Mouse (Mus musculus): ENCODE measurements around the gene Prkrip1. TPM values are rescaled to one million over a fixed set of nuclear protein-coding genes. Genes with fewer than 3 reads are reported as not detected.

Prkrip1 gene
- 35.1 and 43.4 TPM in 2 replicates for polyA plus RNA-seq (2015; fragmentation: Nextera tagmentation; extraction: Ambion mirVana)

GRCm38 (mm10) chr5:136198474-136199391, at the start of gene Prkrip1:
Gene Prkrip1 (minus strand): TSS chr5:136198963.
- Histone ChIP-seq H3K4me3 (peak within 1 kb of the TSS; percentile 93), H3K27ac (replicated peaks) (peak within 1 kb of the TSS; percentile 75), H3K4me1 (peaks cover 12% of the 10 kb centered on the region), H3K9ac (peak within 1 kb of the TSS; percentile 94), H3K36me3 (peaks cover 36% of the 10 kb centered on the region), H3K4me2 (peak within 1 kb of the TSS; percentile 95), H3K27me3 (replicated peaks) (no peaks in the 10 kb centered on the region), H3K9me3 (no peaks in the 10 kb centered on the region)
- WGBS, result under 1% methylated on average over 62 of the region's 62 CpGs
- peak; percentile 85 for ATAC-seq (ENCODE audit: extremely low read depth, insufficient number of reproducible peaks, low FRiP score, low TSS enrichment)

DNA sequence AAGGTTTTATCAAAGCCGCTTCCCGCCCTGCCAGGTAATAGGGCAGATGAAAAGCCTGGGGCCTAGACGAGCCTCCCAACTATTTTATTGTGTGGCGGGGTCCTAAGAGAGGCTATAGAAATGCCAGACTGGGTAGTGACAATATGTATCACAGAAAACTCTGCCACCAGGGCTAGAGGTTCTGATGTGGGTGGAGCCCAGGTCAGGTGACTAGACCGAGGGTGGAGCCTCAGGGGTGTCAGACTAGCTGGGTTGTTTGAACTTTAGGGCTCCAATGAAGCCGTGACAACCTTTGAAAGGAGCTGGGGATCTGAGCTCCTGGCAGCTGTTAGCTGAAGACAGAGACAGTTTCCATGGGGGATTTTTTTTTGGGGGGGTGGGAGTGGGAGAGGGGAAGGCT, 49.7 kb upstream of the Prkrip1 start:
- Histone ChIP-seq H3K27me3 (replicated peaks) (peaks cover 11% of the 10 kb centered on the region), H3K9me3 (no peaks in the 10 kb centered on the region), H3K9ac (no peak overlapping the region), H3K36me3 (peaks cover 13% of the 10 kb centered on the region), H3K4me2 (no peak overlapping the region), H3K4me3 (no peak overlapping the region), H3K4me1 (peaks cover 17% of the 10 kb centered on the region), H3K27ac (replicated peaks) (no peak overlapping the region)
- ATAC-seq (ENCODE audit: extremely low read depth, insufficient number of reproducible peaks, low FRiP score, low TSS enrichment), result no peak
- WGBS, result 74% methylated on average over 6 of the region's 6 CpGs

GRCm38 (mm10) chr5:136246452-136246838, 47.7 kb upstream of the Prkrip1 start, which contains the start of gene Sh2b2:
Gene Sh2b2 (minus strand): TSS chr5:136246556.
- peak within 1 kb of the TSS; percentile 79 for H3K4me3 ChIP-seq
- WGBS, result 81% methylated on average over 2 of the region's 2 CpGs
- peaks cover 27% of the 10 kb centered on the region for H3K27me3 ChIP-seq (replicated peaks)
- peak within 1 kb of the TSS; percentile 98 for H3K4me2 ChIP-seq
- peaks cover 13% of the 10 kb centered on the region for H3K36me3 ChIP-seq
- no peak for ATAC-seq (ENCODE audit: extremely low read depth, insufficient number of reproducible peaks, low FRiP score, low TSS enrichment)
- H3K27ac ChIP-seq (replicated peaks), result peak within 1 kb of the TSS; percentile 70; the same call in 1 of the 2 replicates
- H3K9me3 ChIP-seq, result no peaks in the 10 kb centered on the region
- H3K4me1 ChIP-seq, result peaks cover 17% of the 10 kb centered on the region
- peak within 1 kb of the TSS; percentile 86; the same call in 1 of the 2 replicates for H3K9ac ChIP-seq

DNA sequence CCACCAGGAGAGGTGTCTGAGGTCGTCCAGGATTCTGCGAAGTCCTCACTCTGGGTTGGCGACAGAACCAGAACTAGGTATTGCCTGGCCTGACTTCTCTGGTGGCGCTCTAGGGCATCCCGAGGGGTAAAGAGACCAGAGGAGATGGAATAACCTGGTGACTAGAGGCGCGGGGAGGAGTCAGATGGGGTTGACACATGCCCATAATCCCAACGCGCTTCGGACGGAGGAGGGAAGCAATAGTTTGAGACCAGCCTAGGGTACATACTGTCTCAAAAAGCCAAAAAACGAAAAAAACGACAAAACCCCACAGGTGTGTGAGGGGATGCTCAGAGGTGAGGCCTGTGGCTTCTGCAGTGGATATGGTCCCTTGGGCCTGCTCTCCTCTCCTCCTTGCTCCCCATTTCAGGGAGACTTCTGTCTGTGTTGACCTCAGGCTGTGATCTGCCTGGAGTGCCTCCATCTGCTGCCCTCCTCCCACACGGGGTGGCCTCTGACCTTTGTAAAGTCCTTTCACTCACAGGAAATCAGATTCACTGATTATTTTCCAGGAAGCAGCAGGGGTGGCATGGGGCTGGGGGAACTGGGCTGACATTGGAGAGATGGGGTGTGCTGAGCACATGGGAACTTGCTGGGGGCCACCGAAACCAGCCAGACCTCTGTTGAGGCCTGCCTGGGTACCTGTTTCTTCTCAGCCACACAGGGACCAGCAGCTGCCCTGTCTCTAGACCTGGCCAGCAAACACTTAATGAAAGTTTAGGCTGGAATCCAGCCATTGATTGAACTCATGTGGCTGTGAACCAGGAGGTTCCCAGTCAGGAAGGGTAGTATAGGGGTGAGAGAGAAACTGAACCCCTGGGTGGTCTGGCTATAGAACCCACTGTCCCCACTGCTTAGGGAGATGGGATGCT, 47.0 kb upstream of the Prkrip1 start:
- H3K36me3 ChIP-seq, result peaks cover 10% of the 10 kb centered on the region
- H3K9ac ChIP-seq, result peak overlapping the region; percentile 86; the same call in 1 of the 2 replicates
- no peaks in the 10 kb centered on the region for H3K9me3 ChIP-seq
- H3K27me3 ChIP-seq (replicated peaks), result peaks cover 31% of the 10 kb centered on the region
- no peak for ATAC-seq (ENCODE audit: extremely low read depth, insufficient number of reproducible peaks, low FRiP score, low TSS enrichment)
- H3K4me3 ChIP-seq, result peak overlapping the region; percentile 79
- peak overlapping the region; percentile 70; the same call in 1 of the 2 replicates for H3K27ac ChIP-seq (replicated peaks)
- peaks cover 17% of the 10 kb centered on the region for H3K4me1 ChIP-seq
- WGBS, result 17% methylated on average over 15 of the region's 15 CpGs
- H3K4me2 ChIP-seq, result peak overlapping the region; percentile 98

DNA sequence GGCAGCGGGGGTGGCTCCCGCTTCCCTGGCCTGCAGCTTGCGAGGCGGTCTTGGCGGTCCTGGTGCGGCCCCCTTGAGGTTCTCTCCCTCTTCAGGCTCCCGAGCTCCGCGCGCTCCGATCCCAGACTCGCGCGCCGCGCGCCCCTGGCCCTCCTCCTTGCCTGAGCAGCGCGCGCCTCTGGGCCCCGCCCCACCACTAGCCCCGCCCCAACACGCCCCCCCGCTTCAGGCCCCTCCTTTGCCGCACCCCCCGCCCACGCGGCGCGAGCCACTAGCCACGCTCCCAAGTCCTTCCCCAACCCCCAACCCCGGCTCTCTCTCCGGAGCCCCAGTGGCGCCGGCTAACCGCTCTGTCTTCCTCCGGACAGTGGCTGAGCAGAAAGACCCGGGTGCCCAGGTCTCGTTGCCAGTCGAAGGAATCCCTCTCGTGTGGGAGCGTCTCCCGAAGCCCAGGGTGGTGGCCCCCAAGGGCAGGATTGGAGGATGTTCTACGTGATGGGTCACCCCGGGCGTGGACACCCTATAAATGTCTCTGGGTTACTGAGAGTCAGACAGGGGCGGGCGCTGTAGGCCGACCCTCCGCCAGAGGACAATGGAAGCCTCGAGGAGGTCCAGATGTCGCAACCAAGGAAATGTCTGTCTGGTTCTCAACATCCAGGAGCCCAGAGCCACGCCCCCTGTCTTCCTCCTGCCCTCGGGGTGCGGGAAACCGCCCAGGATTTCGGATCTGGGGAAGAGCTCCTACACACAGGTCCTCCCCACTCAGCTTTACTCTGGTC, 46.2 kb upstream of the Prkrip1 start:
- Histone ChIP-seq H3K9me3 (no peaks in the 10 kb centered on the region), H3K4me3 (peak overlapping the region; percentile 79), H3K36me3 (peaks cover 5% of the 10 kb centered on the region), H3K9ac (peak overlapping the region; percentile 86), H3K27me3 (replicated peaks) (peaks cover 37% of the 10 kb centered on the region), H3K4me2 (peak overlapping the region; percentile 98), H3K4me1 (peaks cover 15% of the 10 kb centered on the region), H3K27ac (replicated peaks) (peak overlapping the region; percentile 70)
- peak; percentile 61 for ATAC-seq (ENCODE audit: extremely low read depth, insufficient number of reproducible peaks, low FRiP score, low TSS enrichment)
- WGBS, result under 1% methylated on average over 57 of the region's 57 CpGs

GRCm38 (mm10) chr5:136243851-136244761, 45.3 kb upstream of the Prkrip1 start:
- peaks cover 15% of the 10 kb centered on the region for H3K4me1 ChIP-seq

GRCm38 (mm10) chr5:136241161-136241560, 42.4 kb upstream of the Prkrip1 start:
- WGBS, result 71% methylated on average over 6 of the region's 6 CpGs
- H3K9ac ChIP-seq, result no peak overlapping the region

More at GRCm38 (mm10) chr5:136243851-136244761, 45.3 kb upstream of the Prkrip1 start:
- peaks cover 46% of the 10 kb centered on the region for H3K27me3 ChIP-seq (replicated peaks)
- peak overlapping the region; percentile 79 for H3K4me3 ChIP-seq
- H3K4me2 ChIP-seq, result peak overlapping the region; percentile 98
- H3K9ac ChIP-seq, result peak overlapping the region; percentile 86
- under 1% methylated on average over 66 of the region's 67 CpGs for WGBS
- peaks cover 4% of the 10 kb centered on the region; the same call in 1 of the 2 replicates for H3K36me3 ChIP-seq
- H3K9me3 ChIP-seq, result no peaks in the 10 kb centered on the region
- H3K27ac ChIP-seq (replicated peaks), result no peak overlapping the region
- 0 out of 2 replicates have a peak, but pooled peaks have one; percentile 9 for ATAC-seq (ENCODE audit: extremely low read depth, insufficient number of reproducible peaks, low FRiP score, low TSS enrichment)

DNA sequence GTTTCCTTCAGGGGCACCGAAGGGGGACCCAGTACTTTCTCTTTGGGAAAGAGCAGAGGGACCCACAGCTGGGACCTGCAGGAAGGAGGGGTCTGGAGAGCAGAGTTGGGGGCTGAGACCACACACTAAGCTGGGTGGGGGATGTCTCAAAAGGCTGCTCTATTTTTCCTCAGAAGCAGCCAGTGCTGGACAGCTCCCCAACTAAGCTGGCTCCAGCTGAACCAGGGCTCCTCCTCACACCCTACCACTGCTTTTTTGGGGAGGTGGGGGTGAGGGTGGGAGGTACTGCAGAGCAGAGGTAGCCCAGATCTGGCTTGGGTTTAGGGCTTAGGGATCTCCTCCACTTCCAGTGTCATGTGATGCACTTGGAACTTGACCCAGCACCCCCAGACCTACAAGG, 41.6 kb upstream of the Prkrip1 start:
- Histone ChIP-seq H3K9me3 (no peaks in the 10 kb centered on the region), H3K4me1 (peaks cover 20% of the 10 kb centered on the region), H3K27ac (replicated peaks) (no peak overlapping the region), H3K9ac (no peak overlapping the region), H3K4me2 (no peak overlapping the region), H3K36me3 (no peaks in the 10 kb centered on the region), H3K27me3 (replicated peaks) (peaks cover 82% of the 10 kb centered on the region), H3K4me3 (no peak overlapping the region)
- no peak for ATAC-seq (ENCODE audit: extremely low read depth, insufficient number of reproducible peaks, low FRiP score, low TSS enrichment)
- WGBS, result 59% methylated on average over 1 of the region's 1 CpGs

More at GRCm38 (mm10) chr5:136241161-136241560, 42.4 kb upstream of the Prkrip1 start:
- no peak overlapping the region for H3K27ac ChIP-seq (replicated peaks)
- H3K4me1 ChIP-seq, result peaks cover 22% of the 10 kb centered on the region
- no peak overlapping the region for H3K4me2 ChIP-seq
- H3K4me3 ChIP-seq, result no peak overlapping the region
- no peaks in the 10 kb centered on the region for H3K9me3 ChIP-seq
- peaks cover 75% of the 10 kb centered on the region for H3K27me3 ChIP-seq (replicated peaks)
- ATAC-seq (ENCODE audit: extremely low read depth, insufficient number of reproducible peaks, low FRiP score, low TSS enrichment), result no peak
- H3K36me3 ChIP-seq, result no peaks in the 10 kb centered on the region

DNA sequence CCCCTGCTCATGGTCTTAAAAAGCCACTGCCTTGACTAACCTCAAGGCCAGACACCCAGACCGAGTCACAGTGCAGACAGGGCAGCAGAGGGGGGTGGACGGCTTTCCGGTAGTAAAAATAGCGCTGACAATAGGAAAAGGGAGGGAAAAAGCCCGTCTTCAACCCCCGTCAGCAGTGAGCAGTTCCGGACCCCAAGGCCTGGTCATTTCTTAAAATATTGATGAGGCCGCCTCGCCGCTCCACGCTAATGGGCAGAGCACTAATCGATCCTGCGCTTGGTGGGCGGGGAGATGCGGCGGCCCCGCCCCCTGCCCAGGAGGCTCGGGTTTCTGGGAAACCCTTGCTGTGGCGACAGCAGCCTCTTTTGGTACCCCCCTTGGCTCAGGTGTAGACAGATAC, 38.8 kb upstream of the Prkrip1 start:
- Histone ChIP-seq H3K9ac (peak overlapping the region; percentile 40), H3K9me3 (no peaks in the 10 kb centered on the region), H3K4me2 (peak overlapping the region; percentile 69), H3K27ac (replicated peaks) (no peak overlapping the region), H3K36me3 (no peaks in the 10 kb centered on the region), H3K4me3 (peak overlapping the region; percentile 46), H3K27me3 (replicated peaks) (peaks cover 91% of the 10 kb centered on the region), H3K4me1 (peaks cover 7% of the 10 kb centered on the region)
- ATAC-seq (ENCODE audit: extremely low read depth, insufficient number of reproducible peaks, low FRiP score, low TSS enrichment), result no peak
- under 1% methylated on average over 19 of the region's 19 CpGs for WGBS

Measured in heart, embryonic 13.5 days (tissue).